Mouse (Mus musculus) spleen, adult 2 months (tissue): ENCODE data around the gene Raver1. TPM values are rescaled to one million over a fixed set of nuclear protein-coding genes. Genes with fewer than 3 reads are reported as not detected.

Experiments
- DNase-seq, 2 experiments: peaks; one replicate each; pipeline versions ENCODE4 v3.0.0 to v3.0.0-alpha.2; 2012 to 2021; ENCODE audit warnings: low spot score in 2 of 2, low read depth in 1 of 2
- H3K27ac ChIP-seq: fragments of 200-500 bp; 2 replicates; pipeline ENCODE4 v1.5.1; 2012; ENCODE audit warnings: low read length, inconsistent platforms; ENCODE audit not compliant: insufficient read depth
- H3K27me3 ChIP-seq: fragments of 200-500 bp; 2 replicates; pipeline ENCODE4 v1.6.1; 2012; ENCODE audit warnings: mild to moderate bottlenecking, moderate library complexity, low read length, inconsistent platforms; ENCODE audit not compliant: control insufficient read depth, insufficient read depth
- H3K36me3 ChIP-seq: fragments of 200-500 bp; 2 replicates; pipeline ENCODE4 v1.6.1; 2012; ENCODE audit warnings: mild to moderate bottlenecking, low read length, inconsistent platforms; ENCODE audit not compliant: control insufficient read depth, insufficient read depth
- H3K4me1 ChIP-seq: fragments of 200-500 bp; 2 replicates; pipeline ENCODE4 v1.6.1; 2011; ENCODE audit warnings: inconsistent platforms; ENCODE audit not compliant: control insufficient read depth, insufficient read depth, insufficient read length
- H3K4me3 ChIP-seq: fragments of 200-500 bp; 2 replicates; pipeline ENCODE4 v1.5.1; 2011; ENCODE audit warnings: mild to moderate bottlenecking, inconsistent platforms; ENCODE audit not compliant: insufficient read depth, insufficient read length; ENCODE audit errors: extremely low read depth
- CTCF ChIP-seq: fragments of 200-500 bp; IDR thresholded peaks from 2 replicates; pipeline ENCODE4 v1.5.1; 2011; ENCODE audit warnings: mild to moderate bottlenecking, inconsistent platforms; ENCODE audit not compliant: insufficient read depth, insufficient read length, insufficient replicate concordance; ENCODE audit errors: extremely low read depth
- POLR2A ChIP-seq: fragments of 200-500 bp; IDR thresholded peaks from 2 replicates; pipeline ENCODE4 v1.6.1; 2011; ENCODE audit warnings: low read depth, low read length, inconsistent platforms
- WGBS: fragments of 180-500 bp; shearing (Covaris S2); methylation state at CpG from one replicate; pipeline ENCODE4 v1.1.7; 2018; 5-methylcytosine and 5-hydroxymethylcytosine counted together
- polyA plus RNA-seq: library from polyadenylated mRNA; depleted of rRNA; stranded (reverse); fragments of >200 nt; gene quantifications from 2 replicates; pipeline ENCODE4 v1.2.3, GENCODE M21; 2012

Gene Raver1
- polyA plus RNA-seq, 1 experiment, result 77.9 TPM

- whole genome bisulfite sequencing, result under 1% methylated on average over 36 of the region's 36 CpGs
- H3K36me3 ChIP-seq, result peaks cover 16% of the 10 kb centered on the region
- peaks cover 21% of the 10 kb centered on the region for H3K27me3 ChIP-seq
- peak overlapping the region; percentile 68 for H3K4me3 ChIP-seq
- peak in 1 of 2 experiments; percentile 55 for DNase-seq
- TF ChIP-seq CTCF (no peak), POLR2A (no peak)
- H3K4me1 ChIP-seq, result peaks cover 22% of the 10 kb centered on the region
- H3K27ac ChIP-seq, result peak overlapping the region; percentile 77
Observed at GRCm38 (mm10) chr9:21031251-21031895, 60.4 kb downstream of the Raver1 start.

DNA sequence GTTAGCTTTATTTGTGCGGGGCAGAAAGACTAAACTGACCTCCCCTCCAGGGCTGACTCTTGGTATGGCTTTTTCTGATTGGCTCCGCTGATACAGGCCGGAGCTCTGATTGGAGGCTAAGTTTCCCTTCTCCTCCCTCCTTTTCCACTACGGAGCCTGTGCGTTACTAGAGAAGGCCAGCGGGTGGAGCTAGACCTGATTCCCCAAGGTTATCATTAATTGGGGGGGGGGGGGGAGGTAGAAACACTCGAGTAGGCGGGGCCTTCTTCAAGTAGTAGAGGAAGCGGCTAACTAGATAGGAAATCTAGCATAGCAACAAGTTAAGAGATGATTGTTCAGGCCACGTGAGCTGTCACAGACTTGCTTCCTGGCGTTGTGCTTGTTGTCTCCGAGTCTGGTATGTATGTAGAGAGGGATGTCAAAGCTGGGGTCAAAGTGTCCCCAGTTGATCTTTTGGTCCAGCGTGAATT, 61.0 kb downstream of the Raver1 start:
- WGBS, result 1% methylated on average over 13 of the region's 13 CpGs
- peaks cover 22% of the 10 kb centered on the region for H3K4me1 ChIP-seq
- TF ChIP-seq POLR2A (no peak), CTCF (peak; percentile 51; the same call in 1 of the 2 replicates)
- peaks cover 21% of the 10 kb centered on the region for H3K36me3 ChIP-seq
- H3K27me3 ChIP-seq, result peaks cover 17% of the 10 kb centered on the region
- peak overlapping the region; percentile 68 for H3K4me3 ChIP-seq
- DNase-seq, result peak; percentile 92 to 97
- H3K27ac ChIP-seq, result peak overlapping the region; percentile 77

- WGBS, result 22% methylated on average over 22 of the region's 22 CpGs
Observed at GRCm38 (mm10) chr9:21030055-21030600, 61.7 kb downstream of the Raver1 start.

DNA sequence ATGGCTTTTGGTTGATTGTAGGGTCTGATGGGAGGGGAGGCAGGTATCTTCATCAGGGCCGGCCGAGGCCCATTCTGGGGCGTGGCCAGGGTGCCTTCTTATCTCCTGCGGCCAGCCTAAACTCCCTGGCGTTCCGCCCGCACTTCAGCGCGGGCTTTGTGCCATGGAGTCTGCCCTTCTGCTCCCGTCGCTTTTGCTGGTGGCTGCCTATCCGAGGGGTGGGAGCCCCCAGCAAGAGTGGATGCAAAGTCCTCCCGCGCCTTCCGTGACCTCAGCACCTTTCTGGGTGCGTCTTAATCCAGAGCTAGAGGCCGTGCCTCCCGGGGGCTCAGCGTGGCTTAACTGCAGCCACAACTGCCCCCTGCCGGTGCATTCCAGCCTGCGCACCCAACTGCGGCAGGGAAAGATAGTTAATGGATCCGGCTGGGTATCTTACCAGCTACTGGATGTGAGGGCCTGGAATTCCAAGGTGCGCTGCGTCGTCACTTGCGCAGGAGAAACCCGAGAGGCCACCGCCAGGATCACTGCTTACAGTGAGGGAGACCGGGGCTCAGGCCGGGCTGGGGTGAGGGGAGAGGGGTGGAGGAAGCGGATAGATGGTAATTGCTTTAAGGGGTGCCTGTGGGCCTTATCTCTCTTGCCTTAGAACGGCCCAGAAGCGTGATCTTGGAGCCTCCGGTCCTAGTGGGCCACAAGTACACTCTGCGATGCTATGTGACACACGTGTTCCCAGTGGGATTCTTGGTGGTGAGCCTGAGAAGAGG, 62.3 kb downstream of the Raver1 start, which contains the start of gene Icam4:
TSS of gene Icam4 (plus strand) at position 83 of the 764 bp plus-strand sequence.
- H3K27ac ChIP-seq, result peak within 1 kb of the TSS; percentile 34; the same call in 1 of the 2 replicates
- H3K4me3 ChIP-seq, result peak within 1 kb of the TSS; percentile 26
- 5% methylated on average over 37 of the region's 37 CpGs for WGBS
- TF ChIP-seq CTCF (peak; percentile 85), POLR2A (no peak)
- peak in 1 of 2 experiments; percentile 76 for DNase-seq
- peaks cover 27% of the 10 kb centered on the region for H3K36me3 ChIP-seq
- H3K27me3 ChIP-seq, result peaks cover 8% of the 10 kb centered on the region
- H3K4me1 ChIP-seq, result peaks cover 22% of the 10 kb centered on the region

More at GRCm38 (mm10) chr9:21030055-21030600, 61.7 kb downstream of the Raver1 start:
- no peak for TF ChIP-seq CTCF
- no peak for TF ChIP-seq POLR2A
- H3K4me1 ChIP-seq, result peaks cover 22% of the 10 kb centered on the region
- H3K27me3 ChIP-seq, result peaks cover 14% of the 10 kb centered on the region
- DNase-seq, result no peak
- H3K4me3 ChIP-seq, result peak overlapping the region; percentile 26
- H3K36me3 ChIP-seq, result peaks cover 25% of the 10 kb centered on the region
- H3K27ac ChIP-seq, result peak overlapping the region; percentile 34; the same call in 1 of the 2 replicates

- no peak for DNase-seq
- Histone ChIP-seq H3K27ac (no peak overlapping the region; the same call in 1 of the 2 replicates), H3K36me3 (peaks cover 32% of the 10 kb centered on the region), H3K4me1 (peaks cover 22% of the 10 kb centered on the region), H3K4me3 (no peak overlapping the region), H3K27me3 (peaks cover 6% of the 10 kb centered on the region; the same call in 1 of the 2 replicates)
- WGBS, result 82% methylated on average over 6 of the region's 6 CpGs
- TF ChIP-seq POLR2A, result no peak
- TF ChIP-seq CTCF, result no peak
Observed at GRCm38 (mm10) chr9:21028560-21029110, 63.2 kb downstream of the Raver1 start.

DNA sequence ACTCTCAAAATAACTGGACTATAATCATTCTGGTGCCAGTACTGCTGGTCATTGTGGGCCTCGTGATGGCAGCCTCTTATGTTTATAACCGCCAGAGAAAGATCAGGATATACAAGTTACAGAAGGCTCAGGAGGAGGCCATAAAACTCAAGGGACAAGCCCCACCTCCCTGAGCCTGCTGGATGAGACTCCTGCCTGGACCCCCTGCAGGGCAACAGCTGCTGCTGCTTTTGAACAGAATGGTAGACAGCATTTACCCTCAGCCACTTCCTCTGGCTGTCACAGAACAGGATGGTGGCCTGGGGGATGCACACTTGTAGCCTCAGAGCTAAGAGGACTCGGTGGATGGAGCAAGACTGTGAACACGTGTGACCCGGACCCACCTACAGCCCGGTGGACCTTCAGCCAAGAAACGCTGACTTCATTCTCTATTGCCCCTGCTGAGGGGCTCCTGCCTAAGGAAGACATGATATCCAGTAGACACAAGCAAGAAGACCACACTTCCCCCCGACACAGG, 64.0 kb downstream of the Raver1 start:
- DNase-seq, result no peak
- H3K4me3 ChIP-seq, result no peak overlapping the region
- 0 out of 2 replicates have a peak, but pooled peaks cover 2% of the 10 kb centered on the region for H3K27me3 ChIP-seq
- peaks cover 14% of the 10 kb centered on the region; the same call in 1 of the 2 replicates for H3K4me1 ChIP-seq
- WGBS, result 87% methylated on average over 8 of the region's 8 CpGs
- peaks cover 32% of the 10 kb centered on the region for H3K36me3 ChIP-seq
- no peak for TF ChIP-seq CTCF
- no peak for TF ChIP-seq POLR2A
- H3K27ac ChIP-seq, result no peak overlapping the region
